Mouse (Mus musculus) cortical plate, adult 2 months (tissue): ENCODE measurements at regions not wholly inside any gene's neighbourhood (a gene's known extent, or its start where the extent isn't known, plus 50 kb on each side); places are given as distances from the start of the nearest gene placed in this dataset.

Source experiments
- CTCF ChIP-seq: fragments of 200-500 bp; IDR thresholded peaks from 2 replicates; pipeline ENCODE4 v1.5.1; 2011; ENCODE audit warnings: mild to moderate bottlenecking, control low read depth, low read length; ENCODE audit not compliant: insufficient read depth; ENCODE audit errors: extremely low read depth
- POLR2A ChIP-seq: fragments of 200-500 bp; IDR thresholded peaks from 2 replicates; pipeline ENCODE4 v1.6.1; 2011; ENCODE audit warnings: mild to moderate bottlenecking, low read length, control low read depth; ENCODE audit not compliant: insufficient read depth; ENCODE audit errors: extremely low read depth

GRCm38 (mm10) chr16:76938128-76938527 lies 75.4 kb upstream of the Usp25 start:
- TF ChIP-seq CTCF, result no peak
- no peak for TF ChIP-seq POLR2A
